Mouse (Mus musculus): ENCODE data around the gene Vps26a. TPM values are rescaled to one million over a fixed set of nuclear protein-coding genes. Genes with fewer than 3 reads are reported as not detected.
"Not testable (repeated sequence)": the region's sequence is repeated elsewhere in the genome, so short reads cannot be mapped to it uniquely, and the experiment has no call there.

The Vps26a gene
- total RNA-seq, 2 experiments from 2014 or later, result 45.3 to 48.0 TPM

GRCm38 (mm10) chr10:62485878-62486582, 575 bp downstream of the Vps26a start:
- peak overlapping the region; percentile 88 for H3K27ac ChIP-seq
- TF ChIP-seq CTCF (conservative IDR thresholded peaks at IDR 0.05), result no peak
- no peak for DNase-seq (ENCODE audit: low spot score in 2 of 2)
- H3K4me3 ChIP-seq, result peak overlapping the region; percentile 96

- TF ChIP-seq CTCF (conservative IDR thresholded peaks at IDR 0.05), result peak; percentile 50
- no peak for DNase-seq (ENCODE audit: low spot score in 2 of 2)
- Histone ChIP-seq H3K4me3 (no peak overlapping the region), H3K27ac (no peak overlapping the region)
Measured at GRCm38 (mm10) chr10:62481108-62481852, 5.3 kb downstream of the Vps26a start.

- no peak for DNase-seq (ENCODE audit: low spot score in 2 of 2)
- Histone ChIP-seq H3K4me3 (no peak overlapping the region), H3K27ac (no peak overlapping the region)
- TF ChIP-seq CTCF (conservative IDR thresholded peaks at IDR 0.05), result no peak
Measured at GRCm38 (mm10) chr10:62476980-62477379, 9.6 kb downstream of the Vps26a start.

DNA sequence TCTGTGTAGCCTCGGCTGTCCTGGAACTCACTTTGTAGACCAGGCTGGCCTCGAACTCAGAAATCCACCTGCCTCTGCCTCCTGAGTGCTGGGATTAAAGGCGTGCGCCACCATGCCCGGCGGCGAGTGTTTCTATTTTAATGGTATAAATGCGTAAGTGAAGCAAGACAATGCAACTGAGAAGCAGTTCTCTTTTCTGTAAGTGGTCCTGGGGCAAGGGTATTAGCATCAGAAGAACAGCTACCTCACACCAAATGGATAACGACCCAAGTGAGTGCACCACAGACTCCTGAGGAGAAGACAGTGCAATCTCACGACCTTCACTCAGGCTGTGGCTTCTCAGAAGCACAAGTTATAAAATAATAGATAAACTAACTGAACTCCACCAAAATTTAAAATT, 11.7 kb downstream of the Vps26a start:
- DNase-seq (ENCODE audit: low spot score in 2 of 2), result no peak
- no peak for TF ChIP-seq CTCF (conservative IDR thresholded peaks at IDR 0.05)

DNA sequence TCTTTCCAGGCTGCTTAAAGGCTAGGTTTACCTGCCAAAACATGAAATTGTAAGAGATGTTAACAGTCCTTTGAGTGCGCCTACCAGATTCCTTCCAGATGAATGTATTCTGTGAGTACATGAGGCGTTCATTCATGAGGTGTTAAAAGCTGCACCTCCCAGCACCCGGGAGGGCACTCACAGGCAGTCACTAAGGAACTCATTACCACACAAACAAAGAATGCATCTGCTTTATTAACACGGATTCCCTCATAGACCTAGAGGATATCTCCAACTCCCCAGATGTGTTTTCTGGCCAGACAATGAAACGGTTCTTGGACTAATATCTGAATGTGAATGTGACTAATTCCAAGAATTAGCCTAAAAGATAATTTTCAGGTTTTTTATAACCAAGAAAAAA, 15.5 kb downstream of the Vps26a start:
- DNase-seq (ENCODE audit: low spot score in 2 of 2), result no peak
- no peak overlapping the region for H3K27ac ChIP-seq
- TF ChIP-seq CTCF (conservative IDR thresholded peaks at IDR 0.05), result no peak

More for the DNA sequence above, 11.7 kb downstream of the Vps26a start:
- H3K27ac ChIP-seq, result no peak overlapping the region
- no peak overlapping the region for H3K4me3 ChIP-seq

DNA sequence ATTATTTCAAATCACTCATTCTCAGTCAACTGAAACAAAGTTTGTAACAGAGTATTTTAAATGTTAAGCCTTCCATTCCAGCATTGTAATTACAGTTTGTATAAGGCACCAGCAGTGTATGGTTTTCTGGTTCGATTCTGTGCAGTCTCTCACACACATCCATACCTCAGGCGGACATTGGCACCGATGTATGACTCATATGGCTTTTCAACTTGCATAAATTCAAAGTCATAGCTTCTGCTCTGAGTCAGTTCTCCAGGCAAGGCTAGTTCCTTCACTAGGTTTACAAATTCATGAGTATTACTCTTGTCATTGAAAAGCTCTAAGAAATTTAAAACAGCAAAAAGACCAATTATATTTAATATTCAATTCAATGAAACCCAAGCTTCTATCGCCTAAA, 16.9 kb downstream of the Vps26a start:
- no peak overlapping the region for H3K27ac ChIP-seq
- no peak for TF ChIP-seq CTCF (conservative IDR thresholded peaks at IDR 0.05)
- no peak overlapping the region for H3K4me3 ChIP-seq
- DNase-seq (ENCODE audit: low spot score in 2 of 2), result no peak

More for the DNA sequence above, 15.5 kb downstream of the Vps26a start:
- H3K4me3 ChIP-seq, result no peak overlapping the region

GRCm38 (mm10) chr10:62461321-62461720, 25.3 kb downstream of the Vps26a start:
- Histone ChIP-seq H3K27ac (no peak overlapping the region), H3K4me3 (no peak overlapping the region)
- no peak for TF ChIP-seq CTCF (conservative IDR thresholded peaks at IDR 0.05)
- no peak for DNase-seq (ENCODE audit: low spot score in 2 of 2)

DNA sequence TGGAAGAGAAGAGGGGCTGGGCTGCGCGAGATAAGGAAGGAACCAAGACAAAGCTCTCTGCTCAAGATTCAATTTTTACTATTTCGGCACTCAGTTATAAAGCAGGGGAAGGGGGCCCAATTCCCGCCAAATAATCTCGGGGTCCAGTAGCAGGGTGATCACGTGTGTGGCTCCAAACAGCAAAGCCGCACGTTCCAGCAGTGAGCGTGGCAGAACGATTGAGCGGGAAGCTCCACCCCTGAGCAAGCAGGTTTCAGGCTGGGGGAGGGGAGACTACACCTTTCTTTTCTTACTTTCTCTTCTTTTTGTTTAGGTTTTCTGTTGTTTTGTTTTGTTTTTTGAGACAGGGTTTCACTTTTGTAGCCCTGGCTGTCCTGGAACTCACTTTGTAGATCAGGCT, 34.6 kb downstream of the Vps26a start:
- not testable (repeated sequence) for H3K4me3 ChIP-seq; DNase-seq (ENCODE audit: low spot score in 2 of 2)

DNA sequence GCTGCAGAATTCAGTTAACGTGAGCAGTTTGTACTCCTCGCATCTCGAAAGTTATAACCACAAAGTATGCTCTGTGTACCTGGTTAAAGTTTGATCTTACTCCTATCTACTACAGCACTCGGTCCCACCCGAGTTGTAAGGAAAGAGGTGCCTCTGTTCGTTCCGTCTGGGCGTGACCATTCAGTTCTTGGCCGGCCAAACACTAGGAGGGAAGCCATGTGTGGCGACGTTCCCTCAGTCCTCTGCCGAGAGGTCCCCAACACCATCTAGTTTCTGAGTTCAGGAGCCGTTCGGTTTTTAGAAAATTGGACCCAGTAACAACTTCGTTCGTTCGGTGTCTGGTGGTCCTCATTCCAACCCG, 36.3 kb downstream of the Vps26a start:
- peak overlapping the region; percentile 100 for H3K27ac ChIP-seq
- TF ChIP-seq CTCF (conservative IDR thresholded peaks at IDR 0.05), result no peak
- H3K4me3 ChIP-seq, result peak overlapping the region; percentile 79
- no peak for DNase-seq (ENCODE audit: low spot score in 2 of 2)

More for the DNA sequence above, 34.6 kb downstream of the Vps26a start:
- not testable (repeated sequence) for H3K27ac ChIP-seq

DNA sequence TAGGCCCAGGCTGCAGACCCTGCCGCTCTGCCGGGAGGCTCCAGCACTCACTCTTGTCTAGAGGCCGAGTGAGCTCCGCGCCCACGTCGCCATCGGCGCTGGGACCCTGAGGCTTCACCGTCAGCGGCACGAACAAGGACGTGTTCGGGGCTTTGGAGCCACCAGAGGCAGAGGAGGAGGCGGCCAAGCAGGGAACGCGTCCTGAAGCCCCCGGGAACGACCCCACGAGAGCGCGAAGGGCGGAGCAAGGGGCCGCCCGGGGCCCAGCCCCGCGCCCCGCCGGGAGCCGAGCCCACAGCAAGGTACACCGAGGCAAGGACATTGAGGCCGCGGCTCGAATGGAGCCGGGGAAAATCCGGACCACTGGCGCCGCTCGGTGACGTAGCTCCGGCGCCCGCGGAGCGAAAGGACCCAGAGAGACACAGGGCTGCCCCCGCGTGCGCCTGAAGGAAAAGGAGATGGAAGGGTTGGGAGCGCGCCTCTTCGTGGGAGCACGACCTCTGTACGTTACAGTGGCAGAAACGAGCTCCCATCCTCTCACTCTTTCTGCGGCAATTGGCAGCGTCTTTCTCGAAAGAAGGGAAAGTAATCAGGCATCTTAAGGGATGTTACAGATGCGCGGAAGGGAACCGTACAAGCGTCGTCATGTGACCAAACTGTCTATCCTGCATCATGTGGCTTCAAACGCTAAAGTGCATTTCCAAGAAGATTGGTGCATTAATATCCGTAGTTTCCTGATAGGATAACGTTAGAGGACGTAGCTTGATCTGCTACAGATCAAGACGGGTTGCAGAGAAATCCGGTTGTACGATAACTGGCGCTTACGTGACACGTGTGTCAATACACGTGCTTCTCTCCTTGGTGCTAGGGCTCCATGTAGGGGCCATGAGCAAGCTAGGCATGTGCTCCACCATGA, 37.0 kb downstream of the Vps26a start, which contains the start of the genes 4930507D05Rik and Supv3l1:
4930507D05Rik (plus strand) TSS at position 126 of the 916 bp plus-strand sequence.
Supv3l1 (minus strand) TSS at position 375 of the 916 bp plus-strand sequence.
- Histone ChIP-seq H3K4me3 (peak within 1 kb of the TSS; percentile 79), H3K27ac (peak within 1 kb of the TSS; percentile 100)
- DNase-seq (ENCODE audit: low spot score in 2 of 2), result peak; percentile 86 to 93
- TF ChIP-seq CTCF (conservative IDR thresholded peaks at IDR 0.05), result no peak

DNA sequence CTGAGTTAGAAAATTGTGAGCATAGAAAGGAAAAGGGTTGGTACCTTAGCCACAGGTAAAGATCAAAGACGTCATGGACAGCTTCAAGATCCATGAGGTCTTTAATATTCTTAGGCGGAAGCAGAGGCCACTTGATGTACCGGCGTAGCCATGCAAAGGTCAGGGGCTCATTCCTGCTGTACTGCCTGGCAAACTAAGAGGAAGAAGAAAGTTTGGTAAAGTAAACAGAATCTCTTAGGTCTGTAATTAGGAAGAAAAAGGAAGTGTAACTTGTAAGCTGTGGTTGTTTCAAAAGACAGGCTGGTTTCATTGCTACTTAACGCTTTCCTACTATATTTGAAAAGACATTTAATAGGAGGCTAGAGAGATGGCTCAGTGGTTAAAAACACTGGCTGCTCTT, 56.2 kb downstream of the Vps26a start:
- TF ChIP-seq CTCF (conservative IDR thresholded peaks at IDR 0.05), result no peak
- no peak for DNase-seq (ENCODE audit: low spot score in 2 of 2)
- no peak overlapping the region for H3K4me3 ChIP-seq
- H3K27ac ChIP-seq, result no peak overlapping the region

- no peak for DNase-seq (ENCODE audit: low spot score in 2 of 2)
- Histone ChIP-seq H3K27ac (no peak overlapping the region), H3K4me3 (no peak overlapping the region)
- no peak for TF ChIP-seq CTCF (conservative IDR thresholded peaks at IDR 0.05)
Measured at GRCm38 (mm10) chr10:62425081-62425871, 61.3 kb downstream of the Vps26a start.
